Mouse (Mus musculus): Measurements from ENCODE around the gene Aoc2. TPM values are rescaled to one million over a fixed set of nuclear protein-coding genes. Genes with fewer than 3 reads are reported as not detected.

The Aoc2 gene
- polyA plus RNA-seq, 1 experiment from 2014 or later, result 1.4 TPM

DNA sequence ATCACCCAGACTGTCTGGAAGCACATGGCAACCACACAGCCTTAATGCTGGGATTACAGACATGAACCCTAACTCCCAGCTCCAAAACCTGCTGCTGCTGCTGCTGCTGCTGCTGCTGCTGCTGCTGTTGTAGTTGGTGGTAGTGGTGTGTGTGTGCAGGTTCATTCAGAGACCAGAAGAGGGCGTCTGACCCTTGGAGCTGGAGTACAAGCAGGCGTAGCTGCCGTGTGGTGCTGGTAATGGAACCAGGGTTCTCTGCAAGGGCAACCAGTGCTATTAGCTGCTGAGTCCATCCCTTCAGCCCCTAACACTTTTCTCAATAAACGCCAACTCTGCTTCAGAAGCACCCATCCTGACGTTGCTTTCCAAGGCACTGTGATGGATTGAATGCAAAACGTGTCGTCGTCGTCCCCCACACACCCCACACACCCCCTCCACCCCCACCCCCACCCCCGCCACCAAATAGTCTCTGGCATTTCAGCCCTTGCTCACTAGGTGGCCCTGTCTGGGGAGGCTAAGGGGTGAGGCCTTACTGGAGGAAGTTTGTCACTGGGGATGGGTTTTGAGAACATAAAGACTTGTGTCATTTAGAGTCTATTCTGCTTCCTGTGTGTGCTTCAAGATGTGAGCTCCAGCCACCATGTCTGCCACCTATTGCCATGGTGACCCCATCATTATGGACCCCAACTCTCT lies 22.4 kb downstream of the Aoc2 start:
- H3K36me3 ChIP-seq (ENCODE audit: control insufficient read depth, insufficient read depth, low read length), result no peaks in the 10 kb centered on the region
- no peaks in the 10 kb centered on the region for H3K27me3 ChIP-seq (ENCODE audit: control insufficient read depth, insufficient read depth, low read length)
- no peak overlapping the region for H3K9ac ChIP-seq (ENCODE audit: low read length)
- H3K4me3 ChIP-seq (ENCODE audit: low read depth, low read length), result no peak overlapping the region
- H3K4me1 ChIP-seq (ENCODE audit: control insufficient read depth, insufficient read depth, low read length), result no peaks in the 10 kb centered on the region
- WGBS, result 74% methylated on average over 10 of the region's 10 CpGs
- H3K4me2 ChIP-seq, result no peak overlapping the region
- ATAC-seq (ENCODE audit: low FRiP score), result no peak
- peak; percentile 4 for DNase-seq (ENCODE audit: low spot score, missing footprints)
- H3K9me3 ChIP-seq (ENCODE audit: control insufficient read depth, low read length), result no peaks in the 10 kb centered on the region
- H3K27ac ChIP-seq (ENCODE audit: low read depth, low read length), result no peak overlapping the region

DNA sequence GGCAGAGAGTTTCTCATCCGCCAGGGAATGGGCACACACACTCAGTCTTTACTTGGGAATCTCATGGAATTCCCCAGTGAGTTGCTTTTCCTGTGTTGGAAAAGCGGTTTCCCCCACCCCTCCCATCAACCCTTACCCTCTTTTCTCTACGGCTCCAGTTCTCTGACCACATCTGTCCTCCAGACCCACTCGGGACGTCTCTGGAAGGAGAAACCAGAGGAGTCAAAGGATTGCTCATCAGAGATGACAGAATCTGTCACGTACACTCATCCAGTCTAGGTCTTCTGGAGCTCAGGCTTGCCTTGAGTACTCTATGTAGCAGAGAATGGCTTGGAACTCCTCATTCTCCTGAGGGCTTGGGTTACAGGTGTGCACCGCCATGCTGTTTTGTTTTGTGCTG lies 23.9 kb downstream of the Aoc2 start:
- DNase-seq (ENCODE audit: low spot score, missing footprints), result peak; percentile 56
- no peak overlapping the region for H3K9ac ChIP-seq (ENCODE audit: low read length)
- no peaks in the 10 kb centered on the region for H3K4me1 ChIP-seq (ENCODE audit: control insufficient read depth, insufficient read depth, low read length)
- H3K4me2 ChIP-seq, result no peak overlapping the region
- no peaks in the 10 kb centered on the region for H3K27me3 ChIP-seq (ENCODE audit: control insufficient read depth, insufficient read depth, low read length)
- no peak overlapping the region for H3K4me3 ChIP-seq (ENCODE audit: low read depth, low read length)
- WGBS, result 75% methylated on average over 7 of the region's 7 CpGs
- H3K27ac ChIP-seq (ENCODE audit: low read depth, low read length), result no peak overlapping the region
- no peak for ATAC-seq (ENCODE audit: low FRiP score)
- H3K9me3 ChIP-seq (ENCODE audit: control insufficient read depth, low read length), result no peaks in the 10 kb centered on the region
- no peaks in the 10 kb centered on the region for H3K36me3 ChIP-seq (ENCODE audit: control insufficient read depth, insufficient read depth, low read length)

DNA sequence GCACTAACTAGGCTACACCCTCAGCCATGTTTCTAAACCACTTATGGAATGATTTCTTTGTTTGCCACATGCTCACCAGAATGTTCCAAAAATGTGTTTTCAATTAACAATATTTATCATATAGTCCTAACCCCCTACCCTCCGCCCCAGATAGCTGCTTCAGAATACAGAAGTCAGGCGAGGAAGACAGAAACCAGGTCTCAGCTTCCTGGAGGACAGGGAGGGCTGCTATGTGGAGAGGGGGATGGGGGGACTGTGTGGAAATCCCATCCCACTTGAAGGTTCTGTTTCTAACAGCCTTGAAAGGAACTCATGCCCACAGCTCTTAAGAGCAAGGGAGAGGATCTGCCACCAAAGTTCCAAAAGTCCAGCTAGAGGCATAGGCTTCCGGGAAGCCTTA lies 24.4 kb downstream of the Aoc2 start:
- 86% methylated on average over 3 of the region's 3 CpGs for WGBS
- no peak for ATAC-seq (ENCODE audit: low FRiP score)
- peak; percentile 61 for DNase-seq (ENCODE audit: low spot score, missing footprints)

DNA sequence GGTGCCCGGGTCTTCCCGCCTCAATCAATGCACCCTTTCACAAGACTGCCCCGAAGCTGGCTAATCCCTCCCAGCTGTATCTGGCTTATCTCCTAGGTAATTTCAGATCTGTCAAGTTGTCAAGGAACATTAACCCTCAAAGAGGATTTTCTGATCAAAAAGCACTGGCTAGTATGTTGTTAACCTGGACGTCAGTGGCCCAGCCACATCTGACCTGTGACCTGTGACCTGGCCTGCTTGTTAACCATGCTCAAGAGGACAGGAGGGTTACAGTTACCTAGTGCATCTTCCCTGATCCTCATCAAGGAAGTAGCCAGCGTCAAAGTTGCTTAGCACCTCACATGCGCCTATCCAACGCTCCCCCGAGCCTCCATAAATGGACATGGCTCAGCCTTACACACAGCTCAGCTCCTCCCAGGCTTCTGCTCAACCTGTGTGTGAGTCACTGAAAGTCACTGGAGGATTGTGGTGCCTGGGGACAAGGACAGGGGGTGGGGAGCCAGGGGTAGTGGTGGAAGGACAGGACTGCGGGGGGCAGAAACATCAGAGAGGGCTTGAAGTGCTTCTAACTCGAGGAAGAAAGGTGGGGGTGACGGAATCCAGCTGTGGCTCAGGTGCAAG lies 26.3 kb downstream of the Aoc2 start:
- Histone ChIP-seq H3K9ac (ENCODE audit: low read length) (no peak overlapping the region), H3K4me2 (no peak overlapping the region), H3K27me3 (ENCODE audit: control insufficient read depth, insufficient read depth, low read length) (no peaks in the 10 kb centered on the region), H3K4me3 (ENCODE audit: low read depth, low read length) (no peak overlapping the region), H3K27ac (ENCODE audit: low read depth, low read length) (no peak overlapping the region), H3K36me3 (ENCODE audit: control insufficient read depth, insufficient read depth, low read length) (no peaks in the 10 kb centered on the region), H3K4me1 (ENCODE audit: control insufficient read depth, insufficient read depth, low read length) (no peaks in the 10 kb centered on the region), H3K9me3 (ENCODE audit: control insufficient read depth, low read length) (no peaks in the 10 kb centered on the region)
- peak; percentile 72 for DNase-seq (ENCODE audit: low spot score, missing footprints)
- 47% methylated on average over 11 of the region's 11 CpGs for WGBS
- ATAC-seq (ENCODE audit: low FRiP score), result no peak

More for the DNA sequence above, 24.4 kb downstream of the Aoc2 start:
- no peak overlapping the region for H3K4me3 ChIP-seq (ENCODE audit: low read depth, low read length)
- H3K36me3 ChIP-seq (ENCODE audit: control insufficient read depth, insufficient read depth, low read length), result no peaks in the 10 kb centered on the region
- H3K27ac ChIP-seq (ENCODE audit: low read depth, low read length), result no peak overlapping the region
- H3K4me1 ChIP-seq (ENCODE audit: control insufficient read depth, insufficient read depth, low read length), result no peaks in the 10 kb centered on the region
- no peak overlapping the region for H3K9ac ChIP-seq (ENCODE audit: low read length)
- H3K9me3 ChIP-seq (ENCODE audit: control insufficient read depth, low read length), result no peaks in the 10 kb centered on the region
- no peaks in the 10 kb centered on the region for H3K27me3 ChIP-seq (ENCODE audit: control insufficient read depth, insufficient read depth, low read length)
- no peak overlapping the region for H3K4me2 ChIP-seq

DNA sequence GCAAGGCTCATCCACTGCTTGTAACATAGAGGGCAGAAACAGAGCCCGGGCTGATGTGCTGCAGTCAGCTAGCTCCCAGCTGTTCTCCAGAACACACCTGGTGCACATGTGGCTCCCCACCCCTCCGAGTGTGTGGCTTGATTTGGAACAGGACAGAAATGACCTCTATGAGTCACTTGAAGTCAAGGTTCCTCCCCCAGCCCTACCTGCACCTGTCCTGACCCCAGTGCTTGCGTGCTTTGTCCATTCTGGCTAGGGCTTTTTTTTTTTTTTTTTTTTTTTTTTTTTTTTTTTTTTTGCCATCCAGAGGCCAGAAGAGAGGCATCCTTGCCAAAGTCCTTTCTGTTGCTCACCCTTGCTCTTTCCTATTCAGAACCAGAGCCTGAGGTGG lies 26.9 kb downstream of the Aoc2 start:
- WGBS, result 66% methylated on average over 3 of the region's 3 CpGs
- no peak overlapping the region for H3K4me2 ChIP-seq
- no peaks in the 10 kb centered on the region for H3K27me3 ChIP-seq (ENCODE audit: control insufficient read depth, insufficient read depth, low read length)
- no peaks in the 10 kb centered on the region for H3K36me3 ChIP-seq (ENCODE audit: control insufficient read depth, insufficient read depth, low read length)
- no peak for ATAC-seq (ENCODE audit: low FRiP score)
- no peak overlapping the region for H3K9ac ChIP-seq (ENCODE audit: low read length)
- H3K4me1 ChIP-seq (ENCODE audit: control insufficient read depth, insufficient read depth, low read length), result no peaks in the 10 kb centered on the region
- DNase-seq (ENCODE audit: low spot score, missing footprints), result no peak
- no peaks in the 10 kb centered on the region for H3K9me3 ChIP-seq (ENCODE audit: control insufficient read depth, low read length)
- no peak overlapping the region for H3K4me3 ChIP-seq (ENCODE audit: low read depth, low read length)
- H3K27ac ChIP-seq (ENCODE audit: low read depth, low read length), result no peak overlapping the region

DNA sequence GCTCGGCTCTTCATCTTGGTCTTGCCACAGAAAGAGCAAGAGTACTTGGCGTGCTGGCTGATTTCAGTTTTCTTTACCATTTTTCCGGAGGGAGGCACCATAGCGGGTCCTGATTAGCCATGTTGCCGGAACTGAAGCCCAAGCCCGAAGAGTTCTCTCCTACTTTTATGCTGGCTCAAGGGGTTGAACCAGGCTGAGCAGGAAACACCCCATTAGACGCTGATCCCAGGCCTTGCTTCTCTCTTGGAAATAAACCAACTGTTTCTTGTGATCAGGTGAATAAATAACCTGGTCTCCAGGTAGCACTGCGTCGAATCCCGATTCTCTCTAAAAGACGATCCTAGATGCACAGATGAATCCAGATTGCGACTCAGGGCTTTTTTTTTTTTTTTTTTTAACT lies 28.6 kb downstream of the Aoc2 start:
- no peak overlapping the region for H3K9ac ChIP-seq (ENCODE audit: low read length)
- ATAC-seq (ENCODE audit: low FRiP score) (no peak), DNase-seq (ENCODE audit: low spot score, missing footprints) (peak; percentile 21)
- no peaks in the 10 kb centered on the region for H3K9me3 ChIP-seq (ENCODE audit: control insufficient read depth, low read length)
- WGBS, result 93% methylated on average over 12 of the region's 12 CpGs
- no peak overlapping the region for H3K4me3 ChIP-seq (ENCODE audit: low read depth, low read length)
- no peak overlapping the region for H3K27ac ChIP-seq (ENCODE audit: low read depth, low read length)
- no peaks in the 10 kb centered on the region for H3K27me3 ChIP-seq (ENCODE audit: control insufficient read depth, insufficient read depth, low read length)
- H3K4me2 ChIP-seq, result no peak overlapping the region
- H3K4me1 ChIP-seq (ENCODE audit: control insufficient read depth, insufficient read depth, low read length), result no peaks in the 10 kb centered on the region
- H3K36me3 ChIP-seq (ENCODE audit: control insufficient read depth, insufficient read depth, low read length), result no peaks in the 10 kb centered on the region

DNA sequence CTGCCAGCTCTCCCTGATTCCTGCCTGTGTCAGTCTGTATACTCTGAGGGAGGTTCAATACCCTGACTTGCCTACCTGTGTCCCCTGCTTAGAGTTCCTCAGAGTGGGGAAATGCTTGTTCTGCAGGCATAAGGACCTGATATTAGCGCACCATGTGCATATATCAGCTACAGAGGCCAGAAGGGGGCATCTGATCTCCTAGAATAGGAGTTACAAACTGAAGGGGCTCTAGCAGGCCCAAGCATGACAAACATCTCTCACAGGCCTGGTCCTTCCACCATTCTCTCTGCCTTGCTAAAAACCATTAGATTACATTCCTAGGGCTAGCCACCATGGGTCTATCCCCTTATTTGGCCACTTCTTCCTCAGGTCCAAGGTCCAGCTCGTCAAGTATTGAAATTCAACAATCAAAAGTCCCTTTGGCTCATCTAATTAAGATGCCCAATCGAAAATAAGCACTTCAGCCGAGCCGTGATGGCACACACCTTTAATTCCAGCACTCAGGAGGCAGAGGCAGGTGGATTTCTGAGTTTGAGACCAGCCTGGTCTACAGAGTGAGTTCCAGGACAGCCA lies 29.7 kb downstream of the Aoc2 start:
- Histone ChIP-seq H3K27ac (ENCODE audit: low read depth, low read length) (no peak overlapping the region), H3K36me3 (ENCODE audit: control insufficient read depth, insufficient read depth, low read length) (no peaks in the 10 kb centered on the region), H3K4me1 (ENCODE audit: control insufficient read depth, insufficient read depth, low read length) (no peaks in the 10 kb centered on the region), H3K9ac (ENCODE audit: low read length) (no peak overlapping the region), H3K27me3 (ENCODE audit: control insufficient read depth, insufficient read depth, low read length) (no peaks in the 10 kb centered on the region), H3K4me2 (no peak overlapping the region), H3K9me3 (ENCODE audit: control insufficient read depth, low read length) (no peaks in the 10 kb centered on the region), H3K4me3 (ENCODE audit: low read depth, low read length) (no peak overlapping the region)
- 79% methylated on average over 5 of the region's 5 CpGs for WGBS
- DNase-seq (ENCODE audit: low spot score, missing footprints) (peak; percentile 76), ATAC-seq (ENCODE audit: low FRiP score) (no peak)

DNA sequence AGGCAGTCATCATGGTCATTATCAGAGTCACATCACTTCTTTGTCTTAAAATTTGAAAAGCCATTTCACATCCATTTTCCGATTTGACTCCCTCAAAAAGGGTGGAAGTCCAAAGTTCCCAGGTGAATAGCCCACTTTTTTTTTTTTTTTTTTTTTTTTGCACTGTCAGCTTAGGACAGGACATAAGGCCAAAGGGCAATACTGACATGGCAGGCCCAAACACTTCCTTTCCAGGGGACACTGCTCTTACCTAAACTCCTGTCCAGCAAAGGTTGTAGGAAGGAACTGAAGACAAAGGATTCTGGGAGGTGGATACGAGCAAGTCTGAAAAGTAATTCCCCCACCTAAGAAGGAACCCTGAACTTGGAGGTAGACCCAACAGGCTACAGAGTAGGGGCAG lies 31.1 kb downstream of the Aoc2 start:
- Histone ChIP-seq H3K27ac (ENCODE audit: low read depth, low read length) (no peak overlapping the region), H3K9me3 (ENCODE audit: control insufficient read depth, low read length) (no peaks in the 10 kb centered on the region), H3K4me2 (no peak overlapping the region), H3K4me3 (ENCODE audit: low read depth, low read length) (no peak overlapping the region), H3K27me3 (ENCODE audit: control insufficient read depth, insufficient read depth, low read length) (no peaks in the 10 kb centered on the region), H3K4me1 (ENCODE audit: control insufficient read depth, insufficient read depth, low read length) (no peaks in the 10 kb centered on the region), H3K9ac (ENCODE audit: low read length) (no peak overlapping the region), H3K36me3 (ENCODE audit: control insufficient read depth, insufficient read depth, low read length) (no peaks in the 10 kb centered on the region)
- DNase-seq (ENCODE audit: low spot score, missing footprints) (no peak), ATAC-seq (ENCODE audit: low FRiP score) (no peak)
- 92% methylated on average over 2 of the region's 2 CpGs for WGBS

DNA sequence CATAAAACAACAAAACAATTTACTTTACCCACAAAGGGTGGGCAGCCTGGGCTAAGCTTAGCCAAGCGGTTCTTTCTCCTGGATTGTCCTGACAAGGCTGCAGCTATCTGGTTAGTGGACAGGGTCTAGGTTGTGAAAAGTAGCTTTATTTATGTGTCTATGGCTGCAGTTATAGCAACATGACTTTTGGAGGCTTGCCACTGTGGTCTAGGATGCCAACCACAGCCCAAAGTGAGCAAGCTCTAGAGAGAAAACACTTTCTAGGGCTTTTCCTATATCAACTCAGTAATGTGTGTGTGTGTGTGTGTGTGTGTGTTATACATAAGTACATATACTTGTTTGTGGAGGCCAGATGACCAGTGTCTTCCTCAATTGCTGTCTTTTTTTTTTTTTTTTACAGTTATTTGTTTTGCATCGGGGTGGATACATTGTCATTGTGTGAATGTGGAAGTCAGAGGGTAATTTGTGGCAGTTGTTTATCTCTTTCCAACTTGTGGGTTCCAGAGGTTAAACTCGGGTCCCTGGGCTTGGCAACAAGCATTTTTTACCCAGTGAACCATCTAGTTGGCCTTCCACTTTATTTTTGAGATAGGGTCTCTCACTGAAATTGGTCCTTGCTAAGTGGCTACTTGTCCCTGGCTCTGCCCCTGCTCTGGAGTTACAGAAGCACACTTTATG lies 32.8 kb downstream of the Aoc2 start:
- no peak overlapping the region for H3K4me2 ChIP-seq
- H3K4me3 ChIP-seq (ENCODE audit: low read depth, low read length), result no peak overlapping the region
- H3K4me1 ChIP-seq (ENCODE audit: control insufficient read depth, insufficient read depth, low read length), result no peaks in the 10 kb centered on the region
- ATAC-seq (ENCODE audit: low FRiP score) (no peak), DNase-seq (ENCODE audit: low spot score, missing footprints) (no peak)
- H3K9ac ChIP-seq (ENCODE audit: low read length), result no peak overlapping the region
- no peak overlapping the region for H3K27ac ChIP-seq (ENCODE audit: low read depth, low read length)
- H3K36me3 ChIP-seq (ENCODE audit: control insufficient read depth, insufficient read depth, low read length), result no peaks in the 10 kb centered on the region
- no peaks in the 10 kb centered on the region for H3K9me3 ChIP-seq (ENCODE audit: control insufficient read depth, low read length)
- no peaks in the 10 kb centered on the region for H3K27me3 ChIP-seq (ENCODE audit: control insufficient read depth, insufficient read depth, low read length)
- 75% methylated on average over 3 of the region's 3 CpGs for WGBS
